14 mouse cellular contexts compared by ENCODE assay signal in the genomic region with DNA sequence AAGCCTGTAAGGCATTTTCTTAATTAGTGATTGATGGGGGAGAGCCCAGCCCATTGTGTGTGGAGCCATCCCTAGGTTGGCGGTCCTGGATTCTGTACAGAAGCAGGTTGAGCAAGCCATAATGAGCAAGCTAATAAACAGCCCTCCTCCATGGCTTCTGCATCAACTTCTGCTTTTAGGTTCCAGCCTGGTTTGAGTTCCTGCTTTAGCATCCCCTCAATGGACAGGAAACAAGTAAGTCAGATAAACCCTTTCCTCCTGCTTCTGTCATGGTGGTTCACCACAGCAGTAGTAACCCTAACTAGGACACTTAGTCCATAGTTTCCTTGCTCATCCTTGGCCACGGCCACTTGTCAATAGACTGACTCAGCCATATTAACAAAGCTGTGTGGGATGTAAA.
"Had no signal": no experiment of that assay in that cellular context is flagged by ENCODE, and none has a peak within 500 bp of the region (broad histone marks: within the 10 kb centered on the region; RNA-seq: fewer than 3 reads in every experiment).

No protein-coding gene starts in this region.

- DNase-seq: lung, adult 2 months; lung, postnatal 14 days; lung, postnatal 36 days; midbrain, embryonic 14.5 days; retina, postnatal 1 day; right cerebral cortex, adult 18-20 months; right cerebral cortex, postnatal 25 days; right cerebral cortex, postnatal 4 days; spleen, adult 18-20 months; thymus, adult 18-20 months; thymus, postnatal 14 days; thymus, postnatal 36 days had no signal

- ATAC-seq: lung, postnatal 0 days; midbrain, embryonic 16.5 days had no signal
